Mouse (Mus musculus): ENCODE data around the gene Fam168b. TPM values are rescaled to one million over a fixed set of nuclear protein-coding genes. Genes with fewer than 3 reads are reported as not detected.

Gene Fam168b
- polyA plus RNA-seq, 1 experiment from 2014 or later: 114 TPM

GRCm38 (mm10) chr1:34793304-34794300 is 49.3 kb downstream of the Fam168b start:
- no peak overlapping the region for H3K27ac ChIP-seq (ENCODE audit: low read depth, low read length)
- no peak overlapping the region for H3K4me3 ChIP-seq (ENCODE audit: low read depth, low read length)
- H3K27me3 ChIP-seq (ENCODE audit: control insufficient read depth, insufficient read depth, low read length): no peaks in the 10 kb centered on the region
- no peak for DNase-seq (ENCODE audit: low spot score, missing footprints)
- no peak; the same call in 1 of the 2 replicates for ATAC-seq (ENCODE audit: low FRiP score)
- no peak overlapping the region for H3K4me2 ChIP-seq
- peaks cover 4% of the 10 kb centered on the region; the same call in 1 of the 2 replicates for H3K4me1 ChIP-seq (ENCODE audit: control insufficient read depth, insufficient read depth, low read length)
- no peak overlapping the region for H3K9ac ChIP-seq (ENCODE audit: low read length)
- 82% methylated on average over 19 of the region's 19 CpGs for WGBS
- no peaks in the 10 kb centered on the region for H3K9me3 ChIP-seq (ENCODE audit: control insufficient read depth, low read length)
- H3K36me3 ChIP-seq (ENCODE audit: control insufficient read depth, insufficient read depth, low read length): no peaks in the 10 kb centered on the region

GRCm38 (mm10) chr1:34783538-34784161 is 59.2 kb downstream of the Fam168b start:
- no peak for ATAC-seq (ENCODE audit: low FRiP score)
- Histone ChIP-seq H3K4me2 (no peak overlapping the region), H3K4me3 (ENCODE audit: low read depth, low read length) (no peak overlapping the region), H3K4me1 (ENCODE audit: control insufficient read depth, insufficient read depth, low read length) (no peaks in the 10 kb centered on the region), H3K36me3 (ENCODE audit: control insufficient read depth, insufficient read depth, low read length) (no peaks in the 10 kb centered on the region), H3K27me3 (ENCODE audit: control insufficient read depth, insufficient read depth, low read length) (no peaks in the 10 kb centered on the region), H3K9me3 (ENCODE audit: control insufficient read depth, low read length) (no peaks in the 10 kb centered on the region), H3K27ac (ENCODE audit: low read depth, low read length) (no peak overlapping the region), H3K9ac (ENCODE audit: low read length) (no peak overlapping the region)
- DNase-seq (ENCODE audit: low spot score, missing footprints): no peak
- WGBS: 80% methylated on average over 6 of the region's 6 CpGs

GRCm38 (mm10) chr1:34775870-34776269 is 67.0 kb downstream of the Fam168b start:
- H3K36me3 ChIP-seq (ENCODE audit: control insufficient read depth, insufficient read depth, low read length): no peaks in the 10 kb centered on the region
- H3K27me3 ChIP-seq (ENCODE audit: control insufficient read depth, insufficient read depth, low read length): no peaks in the 10 kb centered on the region
- H3K4me1 ChIP-seq (ENCODE audit: control insufficient read depth, insufficient read depth, low read length): no peaks in the 10 kb centered on the region
- H3K9me3 ChIP-seq (ENCODE audit: control insufficient read depth, low read length): no peaks in the 10 kb centered on the region; the same call in 1 of the 2 replicates
- H3K4me2 ChIP-seq: no peak overlapping the region
- no peak for ATAC-seq (ENCODE audit: low FRiP score)
- H3K27ac ChIP-seq (ENCODE audit: low read depth, low read length): no peak overlapping the region
- DNase-seq (ENCODE audit: low spot score, missing footprints): no peak
- H3K9ac ChIP-seq (ENCODE audit: low read length): no peak overlapping the region
- 92% methylated on average over 3 of the region's 3 CpGs for WGBS
- H3K4me3 ChIP-seq (ENCODE audit: low read depth, low read length): no peak overlapping the region

- Histone ChIP-seq H3K27me3 (ENCODE audit: control insufficient read depth, insufficient read depth, low read length) (no peaks in the 10 kb centered on the region), H3K9me3 (ENCODE audit: control insufficient read depth, low read length) (no peaks in the 10 kb centered on the region), H3K9ac (ENCODE audit: low read length) (no peak overlapping the region), H3K36me3 (ENCODE audit: control insufficient read depth, insufficient read depth, low read length) (no peaks in the 10 kb centered on the region), H3K4me1 (ENCODE audit: control insufficient read depth, insufficient read depth, low read length) (no peaks in the 10 kb centered on the region), H3K4me3 (ENCODE audit: low read depth, low read length) (no peak overlapping the region), H3K27ac (ENCODE audit: low read depth, low read length) (no peak overlapping the region), H3K4me2 (no peak overlapping the region)
- DNase-seq (ENCODE audit: low spot score, missing footprints): peak; percentile 23
- WGBS: 76% methylated on average over 6 of the region's 6 CpGs
- no peak for ATAC-seq (ENCODE audit: low FRiP score)
Observed at GRCm38 (mm10) chr1:34768875-34769274, 74.0 kb downstream of the Fam168b start.

GRCm38 (mm10) chr1:34767851-34768250 is 75.0 kb downstream of the Fam168b start:
- Histone ChIP-seq H3K4me2 (no peak overlapping the region), H3K4me3 (ENCODE audit: low read depth, low read length) (no peak overlapping the region), H3K4me1 (ENCODE audit: control insufficient read depth, insufficient read depth, low read length) (no peaks in the 10 kb centered on the region), H3K9me3 (ENCODE audit: control insufficient read depth, low read length) (no peaks in the 10 kb centered on the region), H3K36me3 (ENCODE audit: control insufficient read depth, insufficient read depth, low read length) (no peaks in the 10 kb centered on the region), H3K9ac (ENCODE audit: low read length) (no peak overlapping the region), H3K27ac (ENCODE audit: low read depth, low read length) (no peak overlapping the region), H3K27me3 (ENCODE audit: control insufficient read depth, insufficient read depth, low read length) (no peaks in the 10 kb centered on the region)
- ATAC-seq (ENCODE audit: low FRiP score) (no peak), DNase-seq (ENCODE audit: low spot score, missing footprints) (no peak)
- 77% methylated on average over 4 of the region's 4 CpGs for WGBS

GRCm38 (mm10) chr1:34766899-34767298 is 76.0 kb downstream of the Fam168b start:
- no peaks in the 10 kb centered on the region for H3K36me3 ChIP-seq (ENCODE audit: control insufficient read depth, insufficient read depth, low read length)
- no peak overlapping the region for H3K27ac ChIP-seq (ENCODE audit: low read depth, low read length)
- 73% methylated on average over 1 of the region's 1 CpGs for WGBS
- no peak overlapping the region for H3K4me2 ChIP-seq
- H3K9me3 ChIP-seq (ENCODE audit: control insufficient read depth, low read length): no peaks in the 10 kb centered on the region
- no peak overlapping the region for H3K9ac ChIP-seq (ENCODE audit: low read length)
- no peak for ATAC-seq (ENCODE audit: low FRiP score)
- no peaks in the 10 kb centered on the region for H3K27me3 ChIP-seq (ENCODE audit: control insufficient read depth, insufficient read depth, low read length)
- DNase-seq (ENCODE audit: low spot score, missing footprints): no peak
- no peaks in the 10 kb centered on the region for H3K4me1 ChIP-seq (ENCODE audit: control insufficient read depth, insufficient read depth, low read length)
- no peak overlapping the region for H3K4me3 ChIP-seq (ENCODE audit: low read depth, low read length)

Other genes starting within 250 kb of the Fam168b start
- gene Plekhb2, start 6.9 kb upstream of the Fam168b start, polyA plus RNA-seq (2014; fragmentation: Nextera tagmentation; extraction: Ambion mirVana): 52.5 and 56.3 TPM in 2 replicates